Mouse (Mus musculus) liver, adult 2 months (tissue): ENCODE measurements at regions not wholly inside any gene's neighbourhood (a gene's known extent, or its start where the extent isn't known, plus 50 kb on each side); places are given as distances from the start of the nearest gene placed in this dataset.

ENCODE experiments used
- CTCF ChIP-seq: fragments of 200-500 bp; IDR thresholded peaks from 2 replicates; pipeline ENCODE4 v1.5.1; 2011; ENCODE audit warnings: low read depth, low read length, control low read depth
- POLR2A ChIP-seq: fragments of 200-500 bp; IDR thresholded peaks from 2 replicates; pipeline ENCODE4 v1.6.1; 2011; ENCODE audit warnings: low read length, control low read depth; ENCODE audit not compliant: insufficient read depth; ENCODE audit errors: extremely low read depth

- TF ChIP-seq POLR2A, result no peak
- TF ChIP-seq CTCF, result no peak
These were observed 71.7 kb upstream of the Gm17304 start for GRCm38 (mm10) chr5:106537153-106537552.
